Mouse (Mus musculus): ENCODE results near the gene Cdc42bpb.

GRCm38 (mm10) chr12:111373411-111373810 lies 4.1 kb downstream of the Cdc42bpb start:
- no peak for TF ChIP-seq CTCF (IDR thresholded peaks at IDR 0.05; ENCODE audit: low read depth)
- TF ChIP-seq EP300 (IDR thresholded peaks at IDR 0.05; ENCODE audit: low read depth), result no peak
